Mouse (Mus musculus) forebrain, embryonic 10.5 days (tissue): Measurements from ENCODE around the gene Nwd2. TPM values are rescaled to one million over a fixed set of nuclear protein-coding genes. Genes with fewer than 3 reads are reported as not detected.
A peak's percentile ranks its signal among the peaks of the same experiment; 100 is the strongest.

Experiments
- DNase-seq: peaks from one replicate; pipeline ENCODE4 v3.0.0-alpha.2; 2017; ENCODE audit warnings: low spot score; ENCODE audit errors: extremely low spot score
- H3K27ac ChIP-seq: fragments of 300-500 bp; sonication (generic); 2 replicates; pipeline ENCODE4 v1.5.1; 2016; ENCODE audit warnings: mild to moderate bottlenecking
- H3K27me3 ChIP-seq: fragments of 300-500 bp; sonication (generic); 2 replicates; pipeline ENCODE4 v1.6.1; 2016; ENCODE audit warnings: mild to moderate bottlenecking; ENCODE audit not compliant: poor library complexity, severe bottlenecking
- H3K36me3 ChIP-seq: fragments of 300-500 bp; sonication (generic); replicated peaks from 2 replicates; pipeline ENCODE4 v1.6.1; 2016; ENCODE audit warnings: mild to moderate bottlenecking, moderate library complexity
- H3K4me1 ChIP-seq: fragments of 300-500 bp; sonication (generic); 2 replicates; pipeline ENCODE4 v1.6.1; 2016
- H3K4me3 ChIP-seq: fragments of 300-500 bp; sonication (generic); 2 replicates; pipeline ENCODE4 v1.5.1; 2016; ENCODE audit warnings: mild to moderate bottlenecking, moderate library complexity
- H3K9me3 ChIP-seq: fragments of 300-500 bp; sonication (generic); 2 replicates; pipeline ENCODE4 v1.6.1; 2016; ENCODE audit warnings: mild to moderate bottlenecking, moderate library complexity
- WGBS: fragments of 180-500 bp; shearing (Covaris S2); methylation state at CpG from one replicate; pipeline ENCODE4 v1.1.7; 2016; 5-methylcytosine and 5-hydroxymethylcytosine counted together
- polyA plus RNA-seq: library from polyadenylated mRNA; unstranded; fragments of >200 nt; fragmentation: Nextera tagmentation; extraction: Ambion mirVana; gene quantifications from 2 replicates; pipeline ENCODE4 v1.2.1, GENCODE M21; 2016

Nwd2 gene
- polyA plus RNA-seq, 1 experiment from 2014 or later: not detected

DNA sequence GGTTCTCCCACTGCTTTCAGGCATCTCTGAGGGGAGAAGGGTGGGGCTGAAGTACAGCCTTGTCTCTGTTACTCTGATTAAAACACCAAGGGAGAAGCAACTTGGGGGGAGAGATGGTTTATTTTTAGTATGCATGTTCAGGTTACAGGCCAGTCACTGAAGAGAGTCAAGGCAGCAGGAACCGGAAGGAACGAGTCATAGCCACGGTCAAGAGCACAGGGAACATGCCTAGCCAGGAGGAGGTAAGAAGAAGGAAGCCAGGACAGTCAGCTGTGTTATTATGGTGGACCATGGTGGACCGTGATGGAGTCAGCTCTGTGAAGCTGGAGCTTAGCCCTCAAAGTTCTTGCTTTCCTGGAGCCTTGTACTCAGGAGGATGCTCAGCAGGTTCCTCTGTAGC, 119.3 kb downstream of the Nwd2 start:
- H3K27ac ChIP-seq: no peak overlapping the region
- no peaks in the 10 kb centered on the region for H3K9me3 ChIP-seq
- H3K4me3 ChIP-seq: no peak overlapping the region
- 86% methylated on average over 4 of the region's 4 CpGs for WGBS
- H3K4me1 ChIP-seq: no peaks in the 10 kb centered on the region
- DNase-seq: no peak
- H3K36me3 ChIP-seq: no peaks in the 10 kb centered on the region
- H3K27me3 ChIP-seq: no peaks in the 10 kb centered on the region

DNA sequence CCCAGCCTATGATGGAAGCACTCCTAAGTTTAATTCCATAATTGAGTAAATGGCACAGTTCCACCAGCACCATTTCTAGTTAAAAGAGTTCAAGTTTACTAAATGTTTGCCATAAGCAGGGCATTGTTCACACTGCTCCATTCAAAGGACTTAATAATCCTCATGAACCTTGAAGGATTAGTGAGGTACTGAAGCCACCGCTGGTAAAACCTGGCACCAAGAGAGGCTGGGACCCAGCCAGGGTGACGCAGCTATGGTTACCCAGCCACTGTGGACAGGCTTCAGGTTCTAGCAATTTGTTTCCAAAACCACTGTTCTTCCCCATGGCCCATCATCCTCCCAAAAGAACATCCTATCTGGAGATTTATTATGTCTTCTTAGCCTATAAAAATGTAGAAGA, 124.1 kb downstream of the Nwd2 start:
- H3K36me3 ChIP-seq: no peaks in the 10 kb centered on the region
- H3K4me3 ChIP-seq: no peak overlapping the region
- no peak overlapping the region for H3K27ac ChIP-seq
- no peaks in the 10 kb centered on the region for H3K27me3 ChIP-seq
- H3K9me3 ChIP-seq: no peaks in the 10 kb centered on the region
- no peaks in the 10 kb centered on the region for H3K4me1 ChIP-seq
- 78% methylated on average over 2 of the region's 2 CpGs for WGBS
- DNase-seq: no peak

DNA sequence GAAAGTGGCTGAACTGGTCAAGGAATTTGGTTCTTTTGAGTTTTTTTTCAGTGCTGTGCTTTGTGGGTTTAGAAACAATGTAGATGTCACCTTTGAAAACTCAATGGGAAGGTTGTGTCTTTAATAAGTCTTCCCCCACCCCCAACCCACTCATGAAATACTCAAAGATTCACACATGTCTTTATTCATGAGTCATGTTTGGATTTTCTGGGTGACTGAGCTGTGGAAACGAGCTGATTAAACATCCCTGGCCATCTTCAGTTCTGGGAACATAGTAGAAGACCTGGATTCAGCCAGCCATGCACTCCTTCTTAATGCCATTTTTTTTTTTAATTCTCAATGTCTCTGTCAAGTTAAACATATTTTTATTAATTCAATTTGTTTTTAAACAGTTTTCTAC, 124.7 kb downstream of the Nwd2 start:
- 55% methylated on average over 1 of the region's 1 CpGs for WGBS
- H3K27ac ChIP-seq: no peak overlapping the region
- DNase-seq: no peak
- no peaks in the 10 kb centered on the region for H3K27me3 ChIP-seq
- H3K4me3 ChIP-seq: no peak overlapping the region
- no peaks in the 10 kb centered on the region for H3K4me1 ChIP-seq
- H3K36me3 ChIP-seq: no peaks in the 10 kb centered on the region
- no peaks in the 10 kb centered on the region for H3K9me3 ChIP-seq

DNA sequence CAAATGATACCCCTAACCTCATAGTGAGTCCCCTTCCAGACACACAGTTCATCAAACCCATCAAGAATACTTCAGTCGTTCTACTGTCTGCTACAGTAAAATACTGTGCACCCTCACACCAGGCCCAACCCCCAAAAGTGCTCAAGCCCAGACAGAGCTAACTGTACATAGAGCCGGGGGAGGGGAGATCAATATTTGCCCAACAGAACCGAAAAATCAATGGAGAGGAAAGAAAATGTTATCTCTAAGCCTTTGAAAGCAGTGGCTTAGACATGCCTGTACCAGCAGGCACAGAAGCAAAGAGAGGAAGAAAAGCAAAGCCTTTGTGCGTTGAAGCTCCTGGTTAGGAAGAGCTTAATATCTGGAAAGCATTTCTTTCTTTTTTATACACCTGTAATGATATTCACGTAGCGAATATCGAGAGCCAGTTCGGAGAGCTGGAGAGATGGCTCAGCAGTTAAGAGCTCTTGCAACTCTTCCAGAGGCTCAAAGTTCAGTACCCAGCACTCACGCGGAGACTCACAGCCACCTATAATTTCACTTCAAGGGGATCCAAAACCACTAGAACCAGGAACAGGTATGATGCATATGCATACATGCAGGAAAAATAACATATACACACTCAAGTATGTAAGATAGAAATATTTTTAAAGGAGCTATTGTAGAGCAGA, 139.4 kb downstream of the Nwd2 start:
- no peaks in the 10 kb centered on the region for H3K9me3 ChIP-seq
- DNase-seq: no peak
- H3K27me3 ChIP-seq: no peaks in the 10 kb centered on the region
- no peak overlapping the region for H3K4me3 ChIP-seq
- no peaks in the 10 kb centered on the region for H3K4me1 ChIP-seq
- H3K36me3 ChIP-seq: no peaks in the 10 kb centered on the region
- no peak overlapping the region for H3K27ac ChIP-seq
- 92% methylated on average over 10 of the region's 10 CpGs for WGBS

DNA sequence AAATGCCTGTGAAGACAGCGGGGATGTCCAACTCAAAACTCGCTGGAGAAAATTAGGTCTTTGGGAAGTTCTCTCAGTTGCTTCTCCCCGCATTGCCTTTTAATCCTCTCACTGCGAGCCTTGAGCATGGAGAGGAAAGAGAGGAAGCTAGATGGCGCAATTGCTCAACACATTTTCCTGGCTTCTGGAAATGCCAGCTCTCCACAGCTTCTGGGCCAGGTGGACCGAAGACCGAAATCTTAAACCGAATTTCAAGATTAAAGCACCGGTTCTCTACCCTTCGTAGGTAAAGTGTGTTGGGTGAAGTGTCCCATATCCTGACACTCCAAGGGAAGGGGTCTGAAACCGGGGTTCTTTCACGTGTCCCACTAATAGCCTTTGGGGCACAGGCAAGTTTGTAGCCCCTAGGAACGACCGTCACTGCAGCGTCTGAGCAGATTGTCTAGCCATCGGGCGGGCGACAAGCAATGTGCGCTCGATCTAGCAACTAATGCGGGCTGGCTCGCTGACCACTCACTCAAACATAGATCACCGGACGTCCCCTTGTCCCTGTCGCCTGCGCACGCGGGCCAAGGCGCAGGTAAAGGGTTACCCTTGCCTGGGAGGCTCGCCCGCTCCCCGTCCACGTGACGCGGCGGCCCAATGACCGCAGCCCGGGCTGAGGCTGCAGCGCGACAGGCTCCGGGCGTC, 163.1 kb downstream of the Nwd2 start, which contains the start of gene 0610040J01Rik:
0610040J01Rik (plus strand) TSS at position 545 of the 690 bp plus-strand sequence.
- H3K36me3 ChIP-seq: no peaks in the 10 kb centered on the region
- peaks cover 37% of the 10 kb centered on the region for H3K27me3 ChIP-seq
- H3K4me3 ChIP-seq: peak within 1 kb of the TSS; percentile 64
- WGBS: 3% methylated on average over 42 of the region's 42 CpGs
- DNase-seq: peak; percentile 63
- no peaks in the 10 kb centered on the region; the same call in 1 of the 2 replicates for H3K9me3 ChIP-seq
- peaks cover 10% of the 10 kb centered on the region for H3K4me1 ChIP-seq
- H3K27ac ChIP-seq: peak within 1 kb of the TSS; percentile 76

DNA sequence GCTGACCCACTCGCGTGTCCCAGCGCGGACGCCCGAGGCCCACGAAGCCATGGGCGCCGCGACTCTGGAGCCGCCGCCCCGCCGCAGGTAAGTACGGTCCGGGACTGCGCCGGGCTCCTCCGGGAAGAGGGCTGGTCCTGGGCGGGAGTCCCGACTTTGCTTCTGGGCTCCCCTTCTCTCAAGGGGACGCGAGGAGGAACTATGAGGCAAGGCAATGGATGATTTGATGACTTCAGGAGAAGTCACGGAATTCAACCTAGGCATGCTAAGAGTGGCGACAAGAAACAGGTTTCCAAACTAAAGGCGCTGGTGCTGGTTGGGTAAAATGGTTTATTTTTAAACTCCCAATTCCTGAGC, 163.6 kb downstream of the Nwd2 start:
- 1% methylated on average over 26 of the region's 26 CpGs for WGBS

DNA sequence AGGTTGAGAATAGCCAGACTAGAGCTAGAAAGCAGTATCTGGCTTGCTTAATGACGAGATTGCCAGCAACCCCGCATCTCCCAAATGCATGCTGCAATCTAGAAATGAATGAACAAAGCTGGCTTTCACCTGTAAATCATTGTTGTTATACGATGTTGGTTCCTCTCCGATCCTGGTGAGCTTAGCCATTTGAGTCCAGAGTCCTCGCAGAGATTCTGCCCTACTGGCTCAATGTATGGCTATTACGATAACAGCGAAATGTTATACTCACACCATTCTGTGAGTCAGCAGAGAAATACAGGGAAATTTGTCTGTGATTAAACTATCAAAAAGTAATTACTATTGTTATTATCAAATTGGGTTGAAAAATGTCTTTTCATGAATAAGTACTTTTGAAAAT, 167.7 kb downstream of the Nwd2 start:
- 92% methylated on average over 7 of the region's 7 CpGs for WGBS

More for the DNA sequence above, 163.6 kb downstream of the Nwd2 start:
- DNase-seq: no peak
- peaks cover 37% of the 10 kb centered on the region for H3K27me3 ChIP-seq
- no peaks in the 10 kb centered on the region for H3K36me3 ChIP-seq
- peak overlapping the region; percentile 76 for H3K27ac ChIP-seq
- H3K4me3 ChIP-seq: peak overlapping the region; percentile 64
- H3K9me3 ChIP-seq: no peaks in the 10 kb centered on the region
- peaks cover 10% of the 10 kb centered on the region for H3K4me1 ChIP-seq

DNA sequence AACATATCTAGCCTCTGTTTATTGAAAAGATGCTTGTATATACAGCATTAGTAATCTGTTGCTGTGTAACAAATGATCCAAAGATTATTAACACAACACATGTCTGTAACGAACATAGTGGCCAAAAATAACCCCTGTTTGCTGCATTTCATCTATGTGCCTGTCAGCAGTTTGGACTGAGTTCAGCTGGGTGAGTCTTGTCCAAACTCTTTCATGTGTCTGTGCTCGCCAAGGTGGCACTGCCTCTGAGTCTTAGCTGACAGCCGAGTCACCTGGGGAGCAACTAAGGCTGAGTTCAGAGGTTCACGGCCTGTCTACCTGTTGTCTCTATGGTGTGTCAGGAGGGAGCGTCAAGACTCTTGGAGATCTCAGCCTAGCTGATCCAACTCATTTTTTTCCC, 168.4 kb downstream of the Nwd2 start:
- Histone ChIP-seq H3K36me3 (no peaks in the 10 kb centered on the region), H3K27ac (no peak overlapping the region), H3K9me3 (no peaks in the 10 kb centered on the region), H3K27me3 (peaks cover 24% of the 10 kb centered on the region), H3K4me3 (no peak overlapping the region), H3K4me1 (peaks cover 7% of the 10 kb centered on the region)
- no peak for DNase-seq
- 87% methylated on average over 5 of the region's 5 CpGs for WGBS

More for the DNA sequence above, 167.7 kb downstream of the Nwd2 start:
- H3K9me3 ChIP-seq: no peaks in the 10 kb centered on the region
- DNase-seq: no peak
- peaks cover 10% of the 10 kb centered on the region for H3K4me1 ChIP-seq
- no peak overlapping the region for H3K4me3 ChIP-seq
- no peak overlapping the region for H3K27ac ChIP-seq
- peaks cover 30% of the 10 kb centered on the region for H3K27me3 ChIP-seq
- H3K36me3 ChIP-seq: no peaks in the 10 kb centered on the region

DNA sequence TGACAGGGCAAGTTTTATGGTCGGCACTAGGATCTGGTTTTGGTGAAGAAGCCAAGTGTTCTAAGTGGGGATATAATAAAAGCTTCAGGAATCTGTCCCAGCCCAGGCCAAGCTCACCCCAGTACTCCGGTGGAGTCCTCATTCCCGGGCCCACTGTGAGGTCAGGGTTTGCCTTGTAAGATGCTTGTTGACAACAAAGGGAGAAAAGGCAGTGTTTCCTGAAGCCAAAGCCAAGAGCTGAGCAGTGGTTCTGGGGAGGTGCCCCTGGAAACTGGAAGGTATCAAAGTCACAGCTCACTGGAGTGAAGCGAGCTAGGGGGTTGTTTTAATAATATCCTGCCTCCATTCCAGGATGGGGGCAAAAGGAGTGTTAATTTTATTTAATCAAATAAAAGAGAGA, 170.1 kb downstream of the Nwd2 start:
- H3K27me3 ChIP-seq: peaks cover 7% of the 10 kb centered on the region
- WGBS: 75% methylated on average over 4 of the region's 4 CpGs

DNA sequence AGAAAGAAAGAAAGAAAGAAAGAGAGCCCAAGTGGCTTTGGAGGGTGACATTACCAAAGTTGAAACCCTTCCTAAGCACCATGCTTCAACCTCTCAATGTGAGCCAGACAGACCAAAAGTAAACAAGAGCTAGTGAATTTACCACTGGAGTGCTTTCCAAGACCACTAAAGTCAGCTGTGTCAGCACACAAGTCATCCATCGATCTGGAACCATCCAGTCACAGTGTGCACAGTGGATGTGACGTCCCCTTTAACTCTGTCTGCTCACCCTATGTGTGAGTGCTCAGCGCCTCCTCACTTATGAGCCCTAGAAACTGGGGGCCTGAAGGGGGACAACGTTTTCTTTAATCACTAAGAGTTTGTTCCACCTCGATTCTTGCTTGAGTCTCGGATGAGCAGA, 170.6 kb downstream of the Nwd2 start:
- no peak for DNase-seq
- H3K9me3 ChIP-seq: no peaks in the 10 kb centered on the region
- H3K4me1 ChIP-seq: no peaks in the 10 kb centered on the region
- peaks cover 2% of the 10 kb centered on the region for H3K27me3 ChIP-seq
- no peak overlapping the region for H3K27ac ChIP-seq
- H3K4me3 ChIP-seq: no peak overlapping the region
- WGBS: 81% methylated on average over 6 of the region's 6 CpGs
- no peaks in the 10 kb centered on the region for H3K36me3 ChIP-seq

More for the DNA sequence above, 170.1 kb downstream of the Nwd2 start:
- H3K4me3 ChIP-seq: no peak overlapping the region
- no peak overlapping the region for H3K27ac ChIP-seq
- no peaks in the 10 kb centered on the region for H3K36me3 ChIP-seq
- no peak for DNase-seq
- no peaks in the 10 kb centered on the region for H3K9me3 ChIP-seq
- H3K4me1 ChIP-seq: no peaks in the 10 kb centered on the region

DNA sequence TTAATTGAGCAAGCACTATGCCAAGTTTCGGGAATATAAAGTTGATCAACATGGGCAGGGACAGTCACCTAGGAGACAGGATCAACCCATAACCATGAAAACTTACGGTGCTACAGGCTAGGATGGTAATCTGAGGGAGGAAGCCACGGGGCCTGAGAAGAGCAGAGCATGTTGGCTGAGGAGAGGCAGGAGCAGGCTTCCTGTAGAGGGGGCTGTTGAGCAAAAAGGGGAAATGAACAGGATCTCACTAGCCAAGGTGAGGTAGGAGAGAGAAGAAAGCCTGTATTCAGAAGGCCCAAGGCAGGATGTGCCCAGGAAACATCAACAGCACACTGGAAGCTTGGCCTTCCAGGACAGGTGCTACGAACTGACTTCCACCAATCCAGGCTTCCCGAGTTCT, 172.3 kb downstream of the Nwd2 start:
- Histone ChIP-seq H3K27ac (no peak overlapping the region), H3K27me3 (no peaks in the 10 kb centered on the region), H3K9me3 (no peaks in the 10 kb centered on the region), H3K36me3 (no peaks in the 10 kb centered on the region), H3K4me1 (no peaks in the 10 kb centered on the region), H3K4me3 (no peak overlapping the region)
- 89% methylated on average over 5 of the region's 5 CpGs for WGBS
- no peak for DNase-seq

DNA sequence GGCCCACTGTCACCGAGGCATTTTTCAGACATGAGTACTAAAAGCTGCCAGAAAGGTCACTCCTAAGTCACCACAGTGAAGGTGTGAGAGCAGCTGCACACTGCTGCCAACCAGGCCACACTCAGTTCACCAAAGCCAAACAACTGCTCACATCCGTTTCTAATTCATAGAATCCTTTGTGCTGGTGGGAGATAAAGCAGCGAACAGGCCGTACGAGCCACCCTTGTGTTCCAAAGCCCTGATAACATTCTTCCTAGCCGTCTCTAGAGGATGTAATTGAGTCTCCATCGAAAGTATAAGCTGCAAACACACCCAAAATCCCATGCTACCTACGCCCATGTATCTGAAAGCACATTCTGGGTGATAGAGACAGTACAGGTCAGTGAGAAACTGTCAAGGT, 173.0 kb downstream of the Nwd2 start:
- Histone ChIP-seq H3K4me3 (no peak overlapping the region), H3K36me3 (no peaks in the 10 kb centered on the region), H3K27ac (no peak overlapping the region), H3K4me1 (no peaks in the 10 kb centered on the region), H3K9me3 (no peaks in the 10 kb centered on the region), H3K27me3 (no peaks in the 10 kb centered on the region)
- 82% methylated on average over 8 of the region's 8 CpGs for WGBS
- DNase-seq: no peak
